Mouse (Mus musculus) midbrain, embryonic 14.5 days (tissue): Measurements from ENCODE around the gene Rundc3a. TPM values are rescaled to one million over a fixed set of nuclear protein-coding genes. Genes with fewer than 3 reads are reported as not detected.

Experiments used
- ATAC-seq: fragments of 200-750 bp; cut with Nextera tagmentation; 2 replicates; pipeline ENCODE4 v1.8.0; 2017; ENCODE audit warnings: moderate number of reproducible peaks, moderate library complexity; ENCODE audit not compliant: low FRiP score, low TSS enrichment
- DNase-seq: peaks from one replicate; pipeline ENCODE4 v3.0.0-alpha.2; 2015
- H3K27ac ChIP-seq: fragments of 300-500 bp; sonication (generic); replicated peaks from 2 replicates; pipeline ENCODE4 v1.5.1; 2014; ENCODE audit warnings: mild to moderate bottlenecking, low read depth, low read length, moderate library complexity
- H3K27me3 ChIP-seq: fragments of 300-500 bp; sonication (generic); 2 replicates; pipeline ENCODE4 v1.6.1; 2014; ENCODE audit warnings: low read length, control low read depth, mixed read lengths; ENCODE audit not compliant: control insufficient read depth, insufficient read depth
- H3K36me3 ChIP-seq: fragments of 300-500 bp; sonication (generic); 2 replicates; pipeline ENCODE4 v1.6.1; 2014; ENCODE audit warnings: low read length, control low read depth; ENCODE audit not compliant: control insufficient read depth, insufficient read depth
- H3K4me1 ChIP-seq: fragments of 300-500 bp; sonication (generic); 2 replicates; pipeline ENCODE4 v1.6.1; 2014; ENCODE audit warnings: mild to moderate bottlenecking, antibody characterized with exemption, low read length, control low read depth; ENCODE audit not compliant: control insufficient read depth, insufficient read depth
- H3K4me2 ChIP-seq: fragments of 300-500 bp; sonication (generic); 2 replicates; pipeline ENCODE4 v1.6.1; 2014; ENCODE audit warnings: mild to moderate bottlenecking, low read length, moderate library complexity
- H3K4me3 ChIP-seq: fragments of 300-500 bp; sonication (generic); replicated peaks from 2 replicates; pipeline ENCODE4 v1.5.1; 2014; ENCODE audit warnings: low read depth, low read length
- H3K9ac ChIP-seq: fragments of 300-500 bp; sonication (generic); replicated peaks from 2 replicates; pipeline ENCODE4 v1.6.1; 2014; ENCODE audit warnings: mild to moderate bottlenecking, low read length, moderate library complexity
- H3K9me3 ChIP-seq: fragments of 300-500 bp; sonication (generic); 2 replicates; pipeline ENCODE4 v1.6.1; 2016; ENCODE audit warnings: low read length, control low read depth, mixed read lengths; ENCODE audit not compliant: control insufficient read depth
- WGBS: fragments of 180-500 bp; shearing (Covaris S2); extraction: QIAGEN DNeasy Blood & Tissue Kit; methylation state at CpG from one replicate; pipeline ENCODE4 v1.1.7; 2014; 5-methylcytosine and 5-hydroxymethylcytosine counted together
- polyA plus RNA-seq: library from polyadenylated mRNA; unstranded; fragments of >200 nt; fragmentation: Nextera tagmentation; extraction: Ambion mirVana; gene quantifications from 2 replicates; pipeline ENCODE4 v1.2.1, GENCODE M21; 2014

Rundc3a gene
- polyA plus RNA-seq, 1 experiment from 2014 or later = 113 TPM

DNA sequence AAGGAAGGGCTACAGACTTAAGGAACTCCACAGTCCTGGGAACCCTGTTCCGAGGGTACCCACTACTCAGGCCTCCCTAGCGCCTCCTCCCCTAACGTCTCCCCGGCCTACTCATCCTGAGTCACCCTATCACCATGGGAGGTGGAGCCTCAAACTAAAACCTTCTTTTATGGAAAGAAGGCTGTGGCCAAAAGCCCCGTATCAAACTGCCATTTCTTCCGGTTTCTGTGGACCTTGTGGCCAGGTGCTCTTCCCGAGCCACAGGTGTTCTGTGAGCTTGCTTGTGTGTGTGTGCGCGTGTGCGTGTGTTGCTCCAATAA is 43.2 kb downstream of the Rundc3a start:
- WGBS = 82% methylated on average over 10 of the region's 10 CpGs
- Histone ChIP-seq H3K36me3 (peaks cover 79% of the 10 kb centered on the region), H3K9ac (no peak overlapping the region), H3K9me3 (no peaks in the 10 kb centered on the region), H3K4me2 (no peak overlapping the region), H3K27me3 (no peaks in the 10 kb centered on the region), H3K4me3 (no peak overlapping the region), H3K4me1 (peaks cover 15% of the 10 kb centered on the region), H3K27ac (no peak overlapping the region)
- ATAC-seq = no peak
- DNase-seq = no peak

DNA sequence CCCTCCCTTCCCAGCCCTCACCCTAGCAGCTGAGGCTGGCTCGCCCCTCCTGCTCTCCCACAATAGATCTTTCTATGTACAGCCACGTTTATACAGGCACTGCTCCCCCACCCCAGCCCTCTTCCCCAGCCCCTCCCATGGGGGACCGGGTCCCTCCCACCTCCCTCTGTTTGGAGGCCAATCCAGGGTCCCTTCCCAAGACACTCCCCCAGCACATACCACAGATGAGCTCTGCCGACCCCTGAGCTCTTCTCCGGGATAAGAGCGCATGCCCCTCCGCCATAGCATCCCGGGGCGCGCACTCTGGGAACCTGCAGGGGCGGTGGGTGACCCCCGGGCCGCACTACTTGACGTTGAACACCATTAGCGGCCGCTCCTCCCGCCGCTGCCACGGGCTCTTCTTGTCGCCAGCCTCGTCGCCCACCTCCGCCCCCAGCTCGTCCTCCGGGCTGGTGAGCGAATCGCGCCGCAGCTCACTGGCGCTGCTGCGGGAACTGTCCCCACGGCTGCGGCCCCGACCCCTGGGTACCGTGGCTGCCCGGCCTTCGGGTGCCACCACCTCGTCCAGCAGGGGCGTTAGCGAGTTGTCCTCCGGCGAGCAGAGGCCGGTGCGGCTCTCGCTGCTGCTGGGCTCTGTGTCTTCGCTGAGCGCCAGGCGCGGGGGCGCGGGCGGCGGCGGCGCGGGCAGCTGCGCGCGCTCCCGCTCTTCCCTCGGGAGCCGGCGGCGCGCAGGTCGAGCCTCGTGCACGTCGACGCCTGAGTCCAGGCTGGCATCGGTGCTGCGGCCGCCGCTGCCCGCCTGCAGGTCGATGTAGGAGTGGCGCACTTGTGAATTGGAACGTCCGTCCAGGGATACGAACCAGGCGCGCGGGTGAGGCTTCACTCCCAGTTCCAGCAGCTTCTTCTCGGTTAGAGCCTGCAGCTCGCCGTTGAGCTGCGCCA is 44.2 kb downstream of the Rundc3a start:
- 4% methylated on average over 87 of the region's 87 CpGs for WGBS
- Histone ChIP-seq H3K9ac (peak overlapping the region; percentile 48; the same call in 1 of the 2 replicates), H3K36me3 (peaks cover 87% of the 10 kb centered on the region), H3K4me1 (peaks cover 15% of the 10 kb centered on the region), H3K4me2 (peak overlapping the region; percentile 51), H3K4me3 (peak overlapping the region; percentile 23), H3K27ac (peak overlapping the region; percentile 68), H3K27me3 (no peaks in the 10 kb centered on the region), H3K9me3 (no peaks in the 10 kb centered on the region)
- DNase-seq = peak; percentile 73
- ATAC-seq = peak; percentile 22

GRCm38 (mm10) chr11:102438212-102439092 is 45.2 kb downstream of the Rundc3a start:
- DNase-seq (peak; percentile 91), ATAC-seq (peak; percentile 41; the same call in 1 of the 2 replicates)
- H3K4me2 ChIP-seq = peak overlapping the region; percentile 51
- peaks cover 15% of the 10 kb centered on the region for H3K4me1 ChIP-seq
- WGBS = 9% methylated on average over 77 of the region's 77 CpGs
- no peaks in the 10 kb centered on the region for H3K27me3 ChIP-seq
- peak overlapping the region; percentile 68 for H3K27ac ChIP-seq
- H3K4me3 ChIP-seq = peak overlapping the region; percentile 23
- H3K9me3 ChIP-seq = no peaks in the 10 kb centered on the region
- peak overlapping the region; percentile 48; the same call in 1 of the 2 replicates for H3K9ac ChIP-seq
- peaks cover 90% of the 10 kb centered on the region for H3K36me3 ChIP-seq

GRCm38 (mm10) chr11:102439093-102440082 is 46.2 kb downstream of the Rundc3a start:
- Histone ChIP-seq H3K9ac (no peak overlapping the region), H3K4me2 (no peak overlapping the region), H3K27me3 (no peaks in the 10 kb centered on the region), H3K9me3 (no peaks in the 10 kb centered on the region), H3K27ac (no peak overlapping the region), H3K4me1 (peaks cover 21% of the 10 kb centered on the region), H3K36me3 (peaks cover 93% of the 10 kb centered on the region), H3K4me3 (no peak overlapping the region)
- WGBS = 83% methylated on average over 14 of the region's 14 CpGs
- DNase-seq = no peak
- no peak for ATAC-seq

- Histone ChIP-seq H3K27ac (no peak overlapping the region), H3K4me1 (peaks cover 30% of the 10 kb centered on the region), H3K4me3 (no peak overlapping the region), H3K27me3 (no peaks in the 10 kb centered on the region), H3K4me2 (no peak overlapping the region), H3K9ac (no peak overlapping the region), H3K36me3 (peaks cover 85% of the 10 kb centered on the region), H3K9me3 (no peaks in the 10 kb centered on the region)
- DNase-seq (no peak), ATAC-seq (no peak)
- WGBS = 90% methylated on average over 8 of the region's 8 CpGs
Observed at GRCm38 (mm10) chr11:102440255-102440654, 47.1 kb downstream of the Rundc3a start.

DNA sequence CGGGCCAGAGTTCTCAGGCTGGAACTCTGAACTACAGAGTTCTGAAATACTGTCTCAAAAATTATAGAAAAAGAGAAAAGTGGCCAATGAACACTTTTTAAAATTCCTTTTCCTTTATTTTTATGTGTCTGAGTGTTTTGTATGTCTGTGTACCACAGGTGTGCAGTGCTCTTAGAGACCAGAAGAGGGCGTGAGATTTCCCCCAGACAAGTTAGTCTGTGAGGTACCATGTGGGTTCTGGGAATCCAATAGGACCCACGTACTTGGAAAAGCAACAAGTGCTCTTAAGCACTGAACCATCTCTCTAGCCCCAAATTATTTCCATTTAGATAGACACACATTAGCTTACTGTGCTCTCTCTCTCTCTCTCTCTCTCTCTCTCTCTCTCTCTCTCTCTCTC is 48.2 kb downstream of the Rundc3a start:
- H3K4me2 ChIP-seq = no peak overlapping the region
- DNase-seq = no peak

DNA sequence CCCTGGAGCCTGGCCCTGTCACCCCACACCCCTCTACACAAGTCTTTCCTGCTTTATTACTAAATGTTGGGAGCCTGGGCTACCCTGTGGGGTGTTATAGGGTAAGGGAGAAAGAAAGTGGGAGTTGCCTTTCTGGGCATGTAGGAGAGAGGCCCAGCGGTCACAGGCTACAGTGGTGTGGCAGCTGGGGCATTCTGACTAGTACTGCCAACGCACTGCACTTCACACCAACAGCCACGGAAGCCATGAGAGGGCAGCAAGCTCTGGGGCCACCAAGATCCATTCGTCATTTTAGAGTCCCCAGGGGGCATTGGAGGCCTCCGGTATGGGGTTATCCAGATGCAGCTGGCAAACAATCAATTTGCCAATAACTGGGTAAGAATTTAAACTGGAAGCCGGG is 48.9 kb downstream of the Rundc3a start:
- no peaks in the 10 kb centered on the region for H3K9me3 ChIP-seq
- H3K9ac ChIP-seq = no peak overlapping the region
- H3K36me3 ChIP-seq = peaks cover 66% of the 10 kb centered on the region
- H3K4me3 ChIP-seq = no peak overlapping the region
- no peak overlapping the region for H3K4me2 ChIP-seq
- H3K27me3 ChIP-seq = no peaks in the 10 kb centered on the region
- H3K27ac ChIP-seq = no peak overlapping the region
- WGBS = 91% methylated on average over 6 of the region's 6 CpGs
- DNase-seq = no peak
- no peak for ATAC-seq
- H3K4me1 ChIP-seq = peaks cover 40% of the 10 kb centered on the region

More for the DNA sequence above, 48.2 kb downstream of the Rundc3a start:
- no peaks in the 10 kb centered on the region for H3K9me3 ChIP-seq
- no peak overlapping the region for H3K27ac ChIP-seq
- H3K27me3 ChIP-seq = no peaks in the 10 kb centered on the region
- H3K4me1 ChIP-seq = peaks cover 41% of the 10 kb centered on the region
- H3K4me3 ChIP-seq = no peak overlapping the region
- 81% methylated on average over 3 of the region's 3 CpGs for WGBS
- peaks cover 73% of the 10 kb centered on the region for H3K36me3 ChIP-seq
- no peak for ATAC-seq
- no peak overlapping the region for H3K9ac ChIP-seq

GRCm38 (mm10) chr11:102443740-102444139 is 50.5 kb downstream of the Rundc3a start:
- Histone ChIP-seq H3K27me3 (no peaks in the 10 kb centered on the region), H3K9me3 (no peaks in the 10 kb centered on the region), H3K4me1 (peaks cover 30% of the 10 kb centered on the region), H3K4me2 (no peak overlapping the region), H3K36me3 (peaks cover 50% of the 10 kb centered on the region), H3K4me3 (no peak overlapping the region), H3K27ac (no peak overlapping the region), H3K9ac (no peak overlapping the region)
- ATAC-seq = no peak
- 72% methylated on average over 12 of the region's 12 CpGs for WGBS
- DNase-seq = no peak
